Mouse (Mus musculus) stomach, embryonic 15.5 days (tissue): ENCODE results near the gene Eid2. TPM values are rescaled to one million over a fixed set of nuclear protein-coding genes. Genes with fewer than 3 reads are reported as not detected.
A peak's percentile ranks its signal among the peaks of the same experiment; 100 is the strongest.

Source experiments
- ATAC-seq: fragments of 200-750 bp; cut with Nextera tagmentation; 2 replicates; pipeline ENCODE4 v1.8.0; 2017; ENCODE audit warnings: low read depth, moderate number of reproducible peaks, moderate TSS enrichment; ENCODE audit not compliant: insufficient read depth, low FRiP score
- H3K27ac ChIP-seq: fragments of 300-500 bp; sonication (generic); 2 replicates; pipeline ENCODE4 v1.5.1; 2015; ENCODE audit warnings: mild to moderate bottlenecking, inconsistent platforms
- H3K27me3 ChIP-seq: fragments of 300-500 bp; sonication (generic); replicated peaks from 2 replicates; pipeline ENCODE4 v1.6.1; 2015; ENCODE audit warnings: inconsistent platforms
- H3K36me3 ChIP-seq: fragments of 300-500 bp; sonication (generic); 2 replicates; pipeline ENCODE4 v1.6.1; 2015; ENCODE audit warnings: inconsistent platforms
- H3K4me1 ChIP-seq: fragments of 300-500 bp; sonication (generic); 2 replicates; pipeline ENCODE4 v1.6.1; 2015; ENCODE audit warnings: inconsistent platforms
- H3K4me2 ChIP-seq: fragments of 300-500 bp; sonication (generic); 2 replicates; pipeline ENCODE4 v1.6.1; 2015; ENCODE audit warnings: mild to moderate bottlenecking, inconsistent platforms
- H3K4me3 ChIP-seq: fragments of 300-500 bp; sonication (generic); replicated peaks from 2 replicates; pipeline ENCODE4 v1.5.1; 2015; ENCODE audit warnings: inconsistent platforms
- H3K9ac ChIP-seq: fragments of 300-500 bp; sonication (generic); 2 replicates; pipeline ENCODE4 v1.6.1; 2015; ENCODE audit warnings: inconsistent platforms
- H3K9me3 ChIP-seq: fragments of 300-500 bp; sonication (generic); 2 replicates; pipeline ENCODE4 v1.6.1; 2016; ENCODE audit warnings: inconsistent platforms
- WGBS: fragments of 180-500 bp; shearing (Covaris S2); methylation state at CpG from one replicate; pipeline ENCODE4 v1.1.7; 2015; 5-methylcytosine and 5-hydroxymethylcytosine counted together
- polyA plus RNA-seq: library from polyadenylated mRNA; unstranded; fragments of >200 nt; fragmentation: Nextera tagmentation; extraction: Ambion mirVana; gene quantifications from 2 replicates; pipeline ENCODE4 v1.2.1, GENCODE M21; 2015

Gene Eid2
- polyA plus RNA-seq, 1 experiment from 2014 or later: 8.6 TPM

GRCm38 (mm10) chr7:28268042-28268531 lies 406 bp downstream of the Eid2 start:
- WGBS: under 1% methylated on average over 48 of the region's 62 CpGs
- peak; percentile 61 for ATAC-seq
- H3K9me3 ChIP-seq: no peaks in the 10 kb centered on the region
- peak overlapping the region; percentile 67 for H3K4me2 ChIP-seq
- peak overlapping the region; percentile 86 for H3K27ac ChIP-seq
- H3K36me3 ChIP-seq: peaks cover 7% of the 10 kb centered on the region; the same call in 1 of the 2 replicates
- H3K9ac ChIP-seq: peak overlapping the region; percentile 98
- peak overlapping the region; percentile 86 for H3K4me3 ChIP-seq
- no peaks in the 10 kb centered on the region for H3K27me3 ChIP-seq
- H3K4me1 ChIP-seq: 0 out of 2 replicates have a peak, but pooled peaks cover 4% of the 10 kb centered on the region

GRCm38 (mm10) chr7:28268576-28268975 lies 895 bp downstream of the Eid2 start:
- peak overlapping the region; percentile 86 for H3K4me3 ChIP-seq
- H3K27ac ChIP-seq: peak overlapping the region; percentile 86
- WGBS: 24% methylated on average over 16 of the region's 16 CpGs
- H3K4me2 ChIP-seq: peak overlapping the region; percentile 67
- H3K9me3 ChIP-seq: no peaks in the 10 kb centered on the region
- H3K9ac ChIP-seq: peak overlapping the region; percentile 98
- peaks cover 7% of the 10 kb centered on the region; the same call in 1 of the 2 replicates for H3K36me3 ChIP-seq
- H3K27me3 ChIP-seq: no peaks in the 10 kb centered on the region
- ATAC-seq: no peak
- 0 out of 2 replicates have a peak, but pooled peaks cover 4% of the 10 kb centered on the region for H3K4me1 ChIP-seq

GRCm38 (mm10) chr7:28269355-28269754 lies 1.7 kb downstream of the Eid2 start:
- 92% methylated on average over 12 of the region's 12 CpGs for WGBS
- H3K9ac ChIP-seq: no peak overlapping the region
- ATAC-seq: no peak
- no peaks in the 10 kb centered on the region for H3K27me3 ChIP-seq
- 0 out of 2 replicates have a peak, but pooled peaks cover 4% of the 10 kb centered on the region for H3K4me1 ChIP-seq
- 0 out of 2 replicates have a peak overlapping the region, but pooled peaks have one; percentile 67 for H3K4me2 ChIP-seq
- no peaks in the 10 kb centered on the region for H3K9me3 ChIP-seq
- no peak overlapping the region for H3K4me3 ChIP-seq
- peaks cover 7% of the 10 kb centered on the region; the same call in 1 of the 2 replicates for H3K36me3 ChIP-seq
- no peak overlapping the region for H3K27ac ChIP-seq

- ATAC-seq: no peak
- Histone ChIP-seq H3K36me3 (peaks cover 7% of the 10 kb centered on the region; the same call in 1 of the 2 replicates), H3K9me3 (no peaks in the 10 kb centered on the region), H3K4me3 (no peak overlapping the region), H3K4me2 (no peak overlapping the region), H3K4me1 (0 out of 2 replicates have a peak, but pooled peaks cover 4% of the 10 kb centered on the region), H3K27me3 (no peaks in the 10 kb centered on the region), H3K27ac (no peak overlapping the region), H3K9ac (no peak overlapping the region)
- WGBS: 68% methylated on average over 3 of the region's 3 CpGs
These were observed 4.1 kb downstream of the Eid2 start for GRCm38 (mm10) chr7:28271761-28272160.

GRCm38 (mm10) chr7:28277237-28277614 lies 9.5 kb downstream of the Eid2 start:
- no peak overlapping the region for H3K27ac ChIP-seq
- H3K4me3 ChIP-seq: no peak overlapping the region
- H3K9me3 ChIP-seq: no peaks in the 10 kb centered on the region
- H3K9ac ChIP-seq: no peak overlapping the region
- H3K36me3 ChIP-seq: no peaks in the 10 kb centered on the region
- H3K4me2 ChIP-seq: no peak overlapping the region
- H3K27me3 ChIP-seq: no peaks in the 10 kb centered on the region
- peaks cover 7% of the 10 kb centered on the region for H3K4me1 ChIP-seq
- no peak for ATAC-seq
- WGBS: 53% methylated on average over 8 of the region's 8 CpGs

- peaks cover 7% of the 10 kb centered on the region for H3K4me1 ChIP-seq
- H3K4me2 ChIP-seq: peak within 1 kb of the TSS; percentile 93
- peak; percentile 76 for ATAC-seq
- no peaks in the 10 kb centered on the region for H3K36me3 ChIP-seq
- no peaks in the 10 kb centered on the region for H3K27me3 ChIP-seq
- peak within 1 kb of the TSS; percentile 82 for H3K9ac ChIP-seq
- H3K9me3 ChIP-seq: no peaks in the 10 kb centered on the region
- WGBS: 5% methylated on average over 68 of the region's 68 CpGs
- H3K27ac ChIP-seq: peak within 1 kb of the TSS; percentile 80
- H3K4me3 ChIP-seq: peak within 1 kb of the TSS; percentile 80
These were observed 10.1 kb downstream of the Eid2 start, which contains the start of gene Eid2b for GRCm38 (mm10) chr7:28277615-28278278. Eid2b (plus strand) TSS chr7:28277739.

- Histone ChIP-seq H3K27ac (peak overlapping the region; percentile 80; the same call in 1 of the 2 replicates), H3K36me3 (no peaks in the 10 kb centered on the region), H3K4me2 (peak overlapping the region; percentile 93), H3K9me3 (no peaks in the 10 kb centered on the region), H3K4me1 (peaks cover 7% of the 10 kb centered on the region), H3K4me3 (peak overlapping the region; percentile 80), H3K9ac (peak overlapping the region; percentile 82), H3K27me3 (no peaks in the 10 kb centered on the region)
- WGBS: 87% methylated on average over 7 of the region's 7 CpGs
- ATAC-seq: no peak
These were observed 10.6 kb downstream of the Eid2 start for GRCm38 (mm10) chr7:28278279-28278652.

GRCm38 (mm10) chr7:28280630-28281029 lies 12.9 kb downstream of the Eid2 start:
- Histone ChIP-seq H3K4me2 (no peak overlapping the region), H3K4me3 (no peak overlapping the region), H3K9ac (no peak overlapping the region), H3K27ac (no peak overlapping the region), H3K9me3 (no peaks in the 10 kb centered on the region), H3K36me3 (no peaks in the 10 kb centered on the region), H3K27me3 (no peaks in the 10 kb centered on the region), H3K4me1 (peaks cover 7% of the 10 kb centered on the region)
- WGBS: 69% methylated on average over 7 of the region's 7 CpGs
- no peak for ATAC-seq

GRCm38 (mm10) chr7:28290165-28290564 lies 22.5 kb downstream of the Eid2 start:
- Histone ChIP-seq H3K4me3 (peak overlapping the region; percentile 30), H3K4me2 (peak overlapping the region; percentile 65), H3K4me1 (peaks cover 15% of the 10 kb centered on the region), H3K9me3 (no peaks in the 10 kb centered on the region), H3K36me3 (no peaks in the 10 kb centered on the region), H3K27me3 (peaks cover 61% of the 10 kb centered on the region), H3K27ac (no peak overlapping the region), H3K9ac (no peak overlapping the region)
- ATAC-seq: no peak
- WGBS: 2% methylated on average over 18 of the region's 18 CpGs

- Histone ChIP-seq H3K9ac (no peak within 1 kb of the TSS), H3K9me3 (no peaks in the 10 kb centered on the region), H3K4me3 (peak within 1 kb of the TSS; percentile 30), H3K4me2 (peak within 1 kb of the TSS; percentile 65), H3K4me1 (peaks cover 15% of the 10 kb centered on the region), H3K27me3 (peaks cover 63% of the 10 kb centered on the region), H3K27ac (no peak within 1 kb of the TSS), H3K36me3 (no peaks in the 10 kb centered on the region)
- ATAC-seq: no peak
- 1% methylated on average over 52 of the region's 52 CpGs for WGBS
These were observed 23.2 kb downstream of the Eid2 start, which contains the start of gene Selenov for GRCm38 (mm10) chr7:28290638-28291590. Selenov (minus strand) TSS chr7:28291186.

- H3K27me3 ChIP-seq: peaks cover 79% of the 10 kb centered on the region
- H3K9ac ChIP-seq: no peak overlapping the region; the same call in 1 of the 2 replicates
- H3K27ac ChIP-seq: no peak overlapping the region
- no peaks in the 10 kb centered on the region for H3K36me3 ChIP-seq
- 4% methylated on average over 63 of the region's 63 CpGs for WGBS
- peak overlapping the region; percentile 47 for H3K4me3 ChIP-seq
- H3K4me1 ChIP-seq: peaks cover 21% of the 10 kb centered on the region
- H3K9me3 ChIP-seq: no peaks in the 10 kb centered on the region
- ATAC-seq: peak; percentile 56
- H3K4me2 ChIP-seq: peak overlapping the region; percentile 80
These were observed 26.8 kb downstream of the Eid2 start for GRCm38 (mm10) chr7:28294481-28294880.
